Mouse (Mus musculus) thymus, postnatal 10 days (tissue): ENCODE results near the gene D7Ertd443e.

Source experiments
- DNase-seq, 2 experiments: peaks; one replicate each; pipeline ENCODE4 v3.0.0; 2021; ENCODE audit warnings: low spot score in 2 of 2

The D7Ertd443e gene

DNA sequence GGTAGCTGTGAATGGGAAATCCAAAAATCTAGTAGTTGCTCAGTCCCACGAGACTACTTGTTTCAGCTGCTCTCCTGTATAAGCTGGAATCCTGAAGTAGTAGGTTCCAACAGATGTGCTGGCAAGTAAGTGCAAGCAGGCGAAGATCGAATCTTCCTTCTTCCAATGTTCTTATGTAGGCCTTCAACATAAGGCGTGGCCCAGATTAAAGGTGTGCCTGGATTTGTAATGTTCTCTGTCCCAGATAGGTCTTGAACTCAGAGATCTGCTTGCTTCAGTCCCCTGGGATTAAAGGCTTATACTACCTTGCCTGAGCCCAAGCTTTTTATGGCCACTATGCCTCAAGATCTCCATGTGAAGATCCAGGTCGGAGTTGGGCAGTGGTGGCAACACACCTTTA lies at the start of gene D7Ertd443e:
Gene D7Ertd443e (minus strand): TSS at position 101 of the 400 bp plus-strand sequence.
- no peak for DNase-seq

DNA sequence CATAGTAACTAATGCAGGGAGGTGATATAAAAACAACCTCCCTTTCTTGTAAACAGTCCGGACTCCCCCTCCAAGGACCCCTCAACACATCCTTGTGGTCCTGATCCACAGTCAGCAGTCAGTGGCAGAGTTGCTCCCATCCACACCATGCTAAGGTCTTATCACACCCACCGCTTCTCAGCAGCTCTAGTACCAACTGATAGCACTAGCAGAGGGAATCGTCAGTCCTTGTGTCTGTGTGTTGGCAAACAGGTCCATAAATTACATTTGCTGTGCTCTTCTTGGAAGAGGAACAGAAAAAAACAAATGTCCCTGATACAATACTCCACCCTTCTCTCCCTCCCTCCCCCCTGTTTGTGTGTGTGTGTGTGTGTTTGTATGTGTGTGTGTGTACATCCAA lies 46.2 kb upstream of the D7Ertd443e start:
- no peak for DNase-seq

GRCm38 (mm10) chr7:134428676-134429075 lies 43.2 kb upstream of the D7Ertd443e start:
- no peak for DNase-seq

- no peak for DNase-seq
These were observed 29.6 kb upstream of the D7Ertd443e start for GRCm38 (mm10) chr7:134415014-134415413.

DNA sequence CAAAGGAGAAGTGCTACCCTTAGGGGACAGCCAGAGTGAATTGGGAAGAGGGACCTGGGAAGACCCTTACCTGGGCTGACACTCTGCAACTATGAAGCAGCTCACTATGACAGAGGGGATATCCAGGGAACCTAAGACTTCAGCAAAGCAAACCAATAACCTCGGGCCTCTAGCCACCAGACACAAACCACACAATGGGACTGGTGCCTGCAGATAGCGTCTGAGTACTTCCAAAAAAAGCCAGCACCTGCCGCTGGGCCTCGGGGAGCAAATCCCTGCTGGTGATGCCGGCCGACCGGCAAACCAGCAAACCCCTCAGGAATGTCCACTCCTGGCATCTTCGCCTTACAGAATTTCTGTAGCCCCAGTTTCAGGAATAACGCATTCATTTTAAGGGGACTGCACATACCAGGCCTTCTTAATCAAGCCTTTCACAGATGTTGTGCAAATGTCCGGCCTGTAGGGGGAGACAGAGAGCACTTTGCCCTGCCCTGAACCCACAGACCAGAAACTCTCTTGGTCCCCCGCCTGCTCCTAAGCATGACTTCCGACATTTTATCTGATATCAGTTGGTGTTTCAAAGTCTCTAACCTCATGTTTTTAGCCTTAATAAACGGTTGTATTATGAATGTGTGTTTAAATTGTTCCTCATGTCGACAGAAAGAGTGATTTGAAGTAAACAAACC lies 28.7 kb upstream of the D7Ertd443e start:
- peak; percentile 3 to 32 for DNase-seq

- no peak for DNase-seq
These were observed 23.2 kb upstream of the D7Ertd443e start for GRCm38 (mm10) chr7:134408641-134409040.

DNA sequence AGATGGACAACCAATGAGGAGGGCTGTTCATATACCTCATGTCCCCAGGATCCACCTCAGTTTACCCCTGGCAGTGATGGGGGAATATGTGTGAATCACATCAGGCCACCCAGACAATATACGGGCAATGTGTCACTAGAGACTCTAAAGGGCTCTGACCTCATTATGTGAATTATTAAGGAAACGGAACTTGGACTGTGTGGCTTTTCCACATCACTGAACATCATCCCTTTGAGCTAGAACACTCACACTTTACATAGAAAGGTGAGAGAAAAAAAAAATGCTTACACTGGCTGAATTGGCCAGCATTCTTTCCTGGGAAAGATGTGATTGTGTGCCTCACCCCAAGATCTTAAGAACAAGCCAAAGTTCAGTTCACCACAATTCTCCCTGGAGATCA lies 15.3 kb upstream of the D7Ertd443e start:
- DNase-seq, result no peak

GRCm38 (mm10) chr7:134396769-134397168 lies 11.3 kb upstream of the D7Ertd443e start:
- no peak for DNase-seq

DNA sequence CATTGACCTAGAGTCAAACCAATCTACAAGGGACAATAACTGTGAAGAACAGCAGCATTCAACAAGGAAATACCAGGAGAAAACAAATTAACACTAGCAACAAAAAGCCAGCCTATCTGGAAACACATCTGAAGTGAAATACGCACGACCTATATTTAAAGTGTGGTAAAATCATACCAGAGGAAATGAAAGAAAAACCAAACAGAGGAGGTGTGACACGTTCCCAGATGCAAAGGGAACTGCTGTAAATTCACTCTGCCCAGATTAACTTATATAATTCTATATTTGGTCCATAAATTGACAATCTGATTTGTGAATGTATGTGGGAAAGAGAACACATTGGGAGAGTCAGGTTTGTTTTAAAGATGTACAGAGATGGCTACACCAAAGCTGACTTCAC lies 2.7 kb downstream of the D7Ertd443e start:
- no peak for DNase-seq

DNA sequence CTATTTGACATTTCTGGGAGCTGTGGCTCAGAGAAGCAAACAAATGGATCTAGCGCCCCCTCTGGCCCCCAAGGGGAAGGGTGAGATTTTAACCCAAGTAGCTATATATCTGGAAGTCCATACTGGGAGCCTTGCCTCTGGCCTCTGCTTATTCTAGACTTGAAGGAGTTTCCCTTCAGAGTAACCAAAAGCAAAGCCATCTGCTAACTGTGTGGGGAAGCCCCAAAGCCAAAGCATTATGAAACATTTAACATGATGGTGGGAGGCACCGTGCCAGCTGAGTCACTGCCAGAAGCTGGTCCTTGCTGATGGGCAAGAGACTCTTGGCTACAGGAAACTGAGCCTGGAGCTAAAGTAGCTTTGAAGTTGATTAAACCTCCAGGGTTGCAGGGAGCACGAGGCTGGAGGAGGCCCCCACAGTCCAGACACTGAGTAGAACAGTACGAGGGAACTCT lies 4.0 kb downstream of the D7Ertd443e start:
- no peak for DNase-seq

GRCm38 (mm10) chr7:134378273-134378672 lies 7.2 kb downstream of the D7Ertd443e start:
- DNase-seq, result peak in 1 of 2 experiments; percentile 18

GRCm38 (mm10) chr7:134376786-134377185 lies 8.7 kb downstream of the D7Ertd443e start:
- no peak for DNase-seq

DNA sequence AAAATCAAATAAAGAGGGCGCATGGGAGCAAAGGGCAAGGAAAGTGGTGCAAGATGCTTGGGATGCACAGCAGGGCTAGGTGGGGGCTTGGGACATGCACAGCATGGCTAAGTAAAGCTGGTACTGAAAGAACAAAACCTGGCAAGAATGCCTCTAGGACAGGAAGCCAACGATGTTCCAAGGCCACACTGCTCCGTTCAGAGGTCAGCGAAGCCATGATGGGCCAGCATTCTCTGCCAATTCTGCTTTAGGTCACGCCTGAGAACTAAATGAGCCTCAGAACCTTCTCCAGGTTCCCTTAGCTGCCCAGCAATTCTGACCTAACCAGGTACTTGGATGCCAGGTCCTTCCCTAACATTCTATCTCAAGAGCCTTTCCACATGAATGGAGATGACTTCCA lies 13.2 kb downstream of the D7Ertd443e start:
- no peak for DNase-seq

GRCm38 (mm10) chr7:134369241-134369640 lies 16.2 kb downstream of the D7Ertd443e start:
- no peak for DNase-seq

- no peak for DNase-seq
These were observed 23.1 kb downstream of the D7Ertd443e start for GRCm38 (mm10) chr7:134362257-134362870.

DNA sequence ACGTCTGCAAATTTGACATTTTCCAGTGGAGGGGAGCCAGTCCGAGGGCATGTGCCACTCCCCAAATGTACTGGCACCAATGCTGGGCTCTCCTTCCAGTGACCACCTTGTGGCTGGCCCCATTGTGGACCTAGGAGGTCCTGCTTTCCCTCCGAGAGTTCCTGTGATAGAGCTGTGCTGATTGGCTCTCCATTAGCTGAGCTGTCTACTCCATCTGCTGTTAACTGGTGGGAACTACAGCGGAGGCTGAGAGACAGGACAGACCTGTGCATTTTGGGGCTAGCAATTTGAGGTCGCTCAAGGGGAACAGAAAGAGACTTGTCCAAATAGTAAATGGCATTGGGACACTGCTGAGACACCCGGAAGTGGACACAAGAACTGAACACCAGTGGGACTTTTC lies 36.6 kb downstream of the D7Ertd443e start:
- DNase-seq, result peak; percentile 17 to 45

DNA sequence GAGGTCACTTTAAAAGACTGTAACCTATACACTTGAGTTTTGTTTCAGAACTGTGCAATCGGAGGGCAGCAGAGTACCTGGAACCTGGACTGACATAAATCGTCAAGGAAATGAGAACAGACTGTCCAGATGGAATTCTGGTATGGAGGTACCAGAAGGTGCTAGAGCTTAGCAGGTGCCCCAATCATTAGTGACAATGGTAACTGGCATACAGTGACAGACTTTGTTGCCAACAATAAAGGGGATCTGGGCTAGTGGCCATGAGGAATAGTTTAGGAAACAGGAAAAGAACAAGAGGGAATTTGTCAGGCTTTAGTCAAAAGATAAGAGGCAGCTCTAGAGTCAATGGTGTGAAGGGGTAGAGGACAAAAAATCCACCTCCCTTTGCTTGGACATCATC lies 43.3 kb downstream of the D7Ertd443e start:
- no peak for DNase-seq

GRCm38 (mm10) chr7:134335951-134336350 lies 49.5 kb downstream of the D7Ertd443e start:
- no peak for DNase-seq

DNA sequence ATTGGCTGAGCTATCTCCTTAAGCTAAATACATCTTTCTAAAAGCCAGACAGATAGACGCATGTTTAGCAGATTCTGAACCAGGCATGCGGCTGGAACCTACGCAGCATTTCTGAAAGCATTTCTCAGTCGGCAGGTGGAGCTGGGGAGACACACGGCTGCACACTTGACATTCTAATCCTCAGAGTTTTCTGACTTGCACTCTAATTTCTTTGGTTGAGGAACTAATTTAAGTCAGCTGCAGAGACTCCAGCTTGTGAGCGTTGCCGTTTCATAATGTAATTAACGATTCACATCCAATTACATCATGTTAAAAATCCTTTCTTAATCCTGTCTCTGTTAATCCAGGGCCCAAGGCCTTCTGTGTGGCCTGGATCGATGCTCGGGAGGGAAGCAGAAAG lies 64.5 kb downstream of the D7Ertd443e start:
- DNase-seq, result no peak

DNA sequence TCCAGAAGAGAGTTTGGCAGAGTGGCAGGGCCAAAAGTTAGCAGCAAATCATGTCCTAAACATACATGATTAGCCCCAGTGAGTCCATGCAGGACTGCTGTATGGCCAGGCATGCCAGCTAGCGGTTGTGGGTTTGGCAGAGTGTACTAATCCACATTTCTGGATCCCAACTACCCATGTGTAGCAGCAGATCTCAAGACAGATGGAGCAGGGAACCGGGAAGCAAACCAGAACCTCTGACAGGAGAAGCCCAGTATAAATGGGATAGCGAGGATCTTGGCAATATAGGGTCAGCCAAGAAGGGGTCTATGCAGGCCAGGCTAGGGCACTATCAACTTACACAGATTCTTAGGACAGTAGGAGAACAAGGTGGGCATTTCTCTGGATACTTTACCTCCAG lies 83.4 kb downstream of the D7Ertd443e start:
- DNase-seq, result no peak

DNA sequence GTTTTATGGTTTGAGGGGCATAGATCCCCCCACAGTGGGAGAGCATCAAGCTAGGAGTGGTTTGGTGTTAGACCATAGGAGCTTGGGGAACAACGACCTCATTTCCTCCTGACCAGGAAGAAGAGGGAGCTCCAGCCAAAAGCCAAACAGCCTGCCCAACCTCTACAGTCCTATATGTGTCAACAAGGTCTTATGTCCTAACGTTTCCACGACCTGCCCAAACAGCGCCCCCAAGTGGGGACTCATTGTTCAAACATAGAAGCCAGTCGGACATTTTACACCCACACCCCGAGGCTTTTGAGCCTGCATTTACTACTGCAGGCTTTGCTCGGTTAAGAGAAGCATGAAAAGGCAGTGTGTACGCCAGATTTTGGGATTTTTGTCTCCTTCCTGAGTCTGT lies 84.2 kb downstream of the D7Ertd443e start:
- DNase-seq, result peak in 1 of 2 experiments; percentile 37

DNA sequence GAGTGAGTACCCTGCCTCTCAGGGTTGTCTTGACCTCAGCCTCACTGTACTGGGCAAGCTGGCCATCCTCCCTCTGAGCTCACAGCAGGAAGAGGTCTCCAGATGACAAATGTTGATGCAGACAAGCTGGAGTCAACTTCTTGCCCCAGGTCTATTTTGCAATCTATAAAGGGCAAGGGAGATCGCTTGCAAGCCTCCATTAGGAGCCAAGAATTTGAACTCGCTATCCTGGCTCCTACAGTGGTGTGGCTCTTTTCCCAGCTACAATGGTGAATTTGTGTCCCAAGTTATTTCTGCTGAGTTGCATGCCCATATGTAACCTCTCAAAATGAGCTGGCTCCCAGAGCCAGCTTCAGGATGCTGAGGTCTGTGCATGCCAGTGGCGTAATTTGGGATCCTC lies 92.7 kb downstream of the D7Ertd443e start:
- no peak for DNase-seq

DNA sequence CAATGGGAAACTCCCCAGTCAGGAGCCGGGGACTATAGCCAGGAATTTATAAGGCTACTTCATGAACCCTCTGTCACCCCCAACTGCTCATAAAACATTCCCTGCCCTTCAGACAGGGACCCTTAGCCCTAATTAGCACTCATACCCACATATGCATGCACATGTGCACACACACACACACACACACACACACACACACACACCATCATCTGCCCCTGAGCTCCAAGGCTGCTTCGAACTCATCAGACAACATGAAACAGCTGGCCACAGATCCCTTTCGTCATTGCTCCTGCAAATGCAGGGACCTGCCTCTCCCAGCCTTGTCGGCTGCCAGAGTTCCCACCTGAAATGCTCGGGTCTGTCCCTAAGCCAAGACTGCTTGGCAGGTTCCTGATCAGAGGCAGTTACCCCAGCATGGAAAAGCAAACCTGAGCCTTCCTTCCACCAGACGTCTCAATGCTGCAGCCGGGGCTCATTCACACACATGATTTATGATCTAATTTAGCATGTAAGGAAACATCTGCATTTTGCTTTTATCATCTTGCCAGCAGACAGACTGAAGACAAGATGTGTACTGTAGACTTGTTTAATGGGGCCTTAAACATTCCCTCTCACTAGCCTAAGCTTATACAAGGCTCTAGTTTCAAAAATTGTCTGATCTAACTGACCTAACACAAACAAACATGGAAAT lies 95.7 kb downstream of the D7Ertd443e start:
- no peak for DNase-seq
